Mouse (Mus musculus) G1E-ER4 (cell line): ENCODE results near the gene Nufip2. TPM values are rescaled to one million over a fixed set of nuclear protein-coding genes. Genes with fewer than 3 reads are reported as not detected.

Experiments used
- GATA1 ChIP-seq: IDR thresholded peaks from one replicate; pipeline ENCODE4 v1.8.0; 2012; ENCODE audit warnings: low read length, inconsistent platforms
- polyA plus RNA-seq: library from polyadenylated mRNA; stranded (reverse); fragments of >175 nt; gene quantifications from 2 replicates; pipeline ENCODE4 v1.2.3, GENCODE M21; 2012

Gene Nufip2
- polyA plus RNA-seq, 1 experiment: 29.8 TPM

GRCm38 (mm10) chr11:77762783-77763672 lies 77.1 kb downstream of the Nufip2 start, which contains the start of gene Myo18a:
Gene Myo18a (plus strand): TSS chr11:77763246.
- TF ChIP-seq GATA1: no peak

GRCm38 (mm10) chr11:77763673-77764340 lies 77.9 kb downstream of the Nufip2 start:
- no peak for TF ChIP-seq GATA1

DNA sequence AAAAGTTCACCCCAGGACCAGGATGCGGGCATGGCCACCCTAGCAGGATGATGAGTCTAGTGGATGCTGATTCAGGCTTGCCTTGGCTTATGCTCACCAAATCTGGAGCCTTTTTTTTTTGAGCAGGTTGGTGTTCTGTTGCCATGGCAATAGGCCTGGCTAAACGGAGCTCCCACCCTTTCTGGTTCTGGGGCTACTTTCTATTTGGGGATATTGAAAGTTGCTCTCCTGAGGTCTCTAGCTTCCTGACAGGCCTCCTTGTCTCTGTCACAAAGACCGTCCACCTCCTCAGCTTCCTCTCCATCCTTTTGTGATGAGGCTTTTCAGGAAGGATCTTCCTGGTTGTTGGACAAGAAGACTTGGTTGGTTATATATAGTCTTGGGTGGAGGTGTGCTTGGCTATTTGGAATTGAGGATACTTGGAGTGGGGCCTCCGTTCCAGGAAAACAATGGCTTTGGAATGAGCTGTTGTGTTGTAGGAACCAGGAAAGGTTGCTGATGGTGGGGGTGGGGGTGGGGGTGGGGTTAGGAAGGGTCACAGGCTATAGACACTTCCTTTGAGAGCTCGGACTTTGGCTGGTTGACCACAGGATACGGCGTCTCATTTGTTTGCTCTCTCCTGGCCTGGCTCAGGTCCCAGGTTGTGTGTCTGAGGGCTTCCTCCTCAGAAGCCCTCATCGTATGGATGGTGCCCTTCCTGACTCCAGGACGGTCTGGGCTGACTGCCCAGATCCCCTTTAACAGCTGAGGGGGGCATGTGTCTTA lies 78.9 kb downstream of the Nufip2 start:
- TF ChIP-seq GATA1: no peak

DNA sequence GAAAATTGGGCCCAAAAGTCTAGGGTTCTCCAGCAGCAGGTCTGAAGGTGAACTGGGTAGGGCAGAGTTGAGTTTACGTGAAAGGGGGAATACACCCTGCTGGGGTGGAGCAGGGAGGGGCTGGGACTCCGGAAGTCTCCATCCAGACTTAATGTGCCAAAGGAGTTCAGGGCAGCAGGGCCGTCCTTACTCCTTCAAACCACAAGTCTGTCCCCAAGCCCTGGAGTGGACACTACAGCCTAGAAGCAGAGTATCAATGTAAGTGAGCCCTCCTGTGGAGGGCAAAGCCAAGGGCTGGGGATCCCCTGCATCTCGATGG lies 79.5 kb downstream of the Nufip2 start:
- no peak for TF ChIP-seq GATA1

DNA sequence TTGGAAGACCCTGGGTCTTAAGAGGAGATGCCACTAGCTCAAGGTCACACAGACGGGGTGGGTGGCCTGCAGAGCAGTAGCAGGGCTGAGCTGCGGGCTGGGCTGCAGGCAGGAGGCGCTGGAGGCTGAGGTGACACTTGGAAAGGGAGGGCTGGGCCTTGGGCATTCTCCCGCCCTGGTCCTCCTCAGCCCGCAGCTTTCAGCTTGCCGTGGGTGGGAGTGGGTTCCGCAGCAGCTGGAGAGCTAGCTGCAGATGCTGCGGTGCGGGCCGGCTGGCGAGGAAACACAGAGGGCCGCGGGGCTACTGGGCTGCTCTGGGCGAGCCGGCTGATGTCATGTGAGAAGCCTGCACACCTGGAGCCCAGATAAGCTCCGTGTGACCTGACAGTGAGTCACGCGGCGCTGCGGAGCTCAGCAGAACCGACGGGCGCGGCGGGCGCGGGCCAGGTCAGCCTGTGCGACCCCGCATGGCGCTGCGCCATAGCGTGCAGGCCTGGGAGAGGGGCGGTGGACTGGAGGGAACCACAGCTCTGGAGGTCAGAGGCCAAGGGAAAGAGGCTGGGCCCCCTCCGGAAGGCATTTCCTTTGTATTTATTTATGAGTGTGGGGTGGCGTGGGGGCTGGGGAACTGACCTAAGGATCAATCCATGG lies 80.5 kb downstream of the Nufip2 start:
- TF ChIP-seq GATA1: no peak

DNA sequence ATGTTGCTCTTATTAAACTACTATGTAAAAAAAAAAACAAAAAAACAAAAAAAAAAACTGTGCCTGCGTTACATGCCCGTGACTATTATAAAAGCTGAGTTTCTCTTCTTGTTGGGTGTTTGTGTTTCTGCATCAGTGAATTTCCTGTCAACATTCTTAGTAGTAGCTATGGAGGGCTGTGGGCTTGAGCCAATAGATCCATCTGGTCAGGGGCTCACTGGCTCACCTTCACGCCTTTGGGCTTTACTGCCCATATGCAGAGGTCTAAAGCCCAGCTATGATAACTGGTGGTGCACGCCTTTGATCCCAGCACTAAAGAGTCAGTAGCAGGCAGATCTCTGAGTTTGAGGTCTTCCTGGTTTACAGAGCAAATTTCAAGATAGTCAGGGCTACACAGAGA lies 83.5 kb downstream of the Nufip2 start:
- TF ChIP-seq GATA1: no peak

GRCm38 (mm10) chr11:77770346-77770745 lies 84.4 kb downstream of the Nufip2 start:
- no peak for TF ChIP-seq GATA1

DNA sequence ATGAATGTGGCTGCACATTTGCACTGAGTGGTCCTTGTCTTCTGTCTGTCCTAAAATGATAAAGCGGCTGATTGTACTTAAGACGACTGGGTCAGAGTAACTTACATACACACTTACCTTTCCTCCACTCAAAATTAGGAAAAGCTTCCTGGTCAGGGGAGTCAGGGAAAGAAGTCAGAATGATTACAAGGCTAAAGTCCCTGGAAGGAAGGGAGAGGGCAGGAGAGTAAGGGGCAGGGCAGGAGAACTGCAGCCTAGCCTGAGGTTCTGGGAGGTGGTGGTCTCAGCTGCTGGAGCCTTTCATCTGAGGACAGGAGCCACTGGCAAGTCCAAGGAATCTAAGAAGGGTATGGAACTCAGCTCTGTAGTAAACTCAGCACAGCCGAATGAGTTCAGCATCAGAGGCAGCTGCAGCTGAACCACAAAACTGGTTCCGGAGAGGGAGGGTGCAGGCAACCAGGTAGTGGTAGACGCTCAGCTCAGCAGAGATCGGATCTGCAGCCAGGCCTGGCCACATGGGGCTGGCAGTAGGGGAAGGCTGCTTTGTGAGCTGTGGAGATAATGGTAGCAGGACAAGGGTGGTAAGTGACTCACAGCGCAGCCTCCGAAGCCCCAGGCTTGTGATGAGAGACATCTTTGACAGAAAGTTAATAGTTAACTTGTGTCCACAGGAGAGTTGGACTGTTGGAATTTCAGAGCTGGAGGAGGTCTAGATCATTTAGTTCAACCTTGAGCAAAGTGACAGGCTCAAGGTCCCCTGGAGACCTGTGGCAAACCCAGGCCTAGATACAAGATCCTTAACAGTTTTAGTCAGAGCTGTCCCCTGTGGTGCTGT lies 86.1 kb downstream of the Nufip2 start:
- TF ChIP-seq GATA1: no peak

GRCm38 (mm10) chr11:77775701-77776400 lies 89.9 kb downstream of the Nufip2 start:
- no peak for TF ChIP-seq GATA1

DNA sequence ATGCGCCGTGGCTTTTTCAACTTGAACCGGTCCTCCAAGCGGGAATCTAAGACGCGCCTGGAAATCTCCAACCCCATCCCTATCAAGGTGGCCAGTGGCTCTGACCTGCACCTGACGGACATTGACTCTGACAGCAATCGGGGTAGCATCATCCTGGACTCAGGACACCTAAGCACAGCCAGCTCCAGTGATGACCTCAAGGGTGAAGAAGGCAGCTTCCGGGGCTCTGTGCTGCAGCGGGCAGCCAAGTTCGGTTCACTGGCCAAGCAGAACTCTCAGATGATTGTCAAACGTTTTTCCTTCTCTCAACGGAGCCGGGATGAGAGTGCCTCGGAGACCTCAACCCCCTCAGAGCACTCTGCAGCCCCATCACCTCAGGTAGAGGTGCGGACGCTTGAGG lies 91.5 kb downstream of the Nufip2 start:
- no peak for TF ChIP-seq GATA1

DNA sequence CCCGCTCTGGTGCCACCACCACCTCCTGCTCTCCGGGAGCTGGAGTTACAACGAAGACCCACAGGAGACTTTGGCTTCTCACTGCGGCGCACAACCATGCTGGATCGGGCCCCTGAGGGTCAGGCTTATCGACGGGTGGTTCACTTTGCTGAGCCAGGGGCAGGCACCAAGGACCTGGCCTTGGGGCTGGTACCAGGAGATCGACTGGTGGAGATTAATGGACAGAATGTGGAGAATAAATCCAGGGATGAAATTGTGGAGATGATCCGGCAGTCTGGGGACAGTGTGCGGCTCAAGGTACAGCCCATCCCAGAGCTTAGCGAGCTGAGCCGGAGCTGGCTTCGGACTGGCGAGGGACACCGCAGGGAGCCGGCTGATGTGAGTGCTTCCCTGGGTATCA lies 92.0 kb downstream of the Nufip2 start:
- TF ChIP-seq GATA1: no peak

GRCm38 (mm10) chr11:77779240-77779639 lies 93.3 kb downstream of the Nufip2 start:
- no peak for TF ChIP-seq GATA1

DNA sequence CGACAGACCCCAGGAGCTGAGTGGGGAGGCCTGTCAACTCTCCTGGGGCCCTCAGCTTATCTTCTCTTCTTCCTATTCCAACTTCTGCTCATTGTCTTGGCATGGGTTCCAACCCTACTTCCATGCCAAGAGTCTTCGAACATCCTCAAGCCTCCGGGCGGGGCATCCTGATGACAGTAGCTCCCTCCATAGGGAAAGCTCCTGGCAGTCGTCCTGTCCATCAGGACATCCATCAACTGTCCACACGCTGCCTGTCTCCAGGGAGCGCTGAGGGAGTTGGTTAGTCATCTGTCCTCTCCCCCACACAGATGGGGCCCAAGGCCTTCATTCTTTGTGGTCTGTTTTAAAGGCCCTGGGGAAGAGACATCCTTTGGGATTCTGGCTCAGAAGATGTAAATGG lies 95.1 kb downstream of the Nufip2 start:
- no peak for TF ChIP-seq GATA1
